Comparison of ENCODE assay signal across 10 mouse cellular contexts in the genomic region with DNA sequence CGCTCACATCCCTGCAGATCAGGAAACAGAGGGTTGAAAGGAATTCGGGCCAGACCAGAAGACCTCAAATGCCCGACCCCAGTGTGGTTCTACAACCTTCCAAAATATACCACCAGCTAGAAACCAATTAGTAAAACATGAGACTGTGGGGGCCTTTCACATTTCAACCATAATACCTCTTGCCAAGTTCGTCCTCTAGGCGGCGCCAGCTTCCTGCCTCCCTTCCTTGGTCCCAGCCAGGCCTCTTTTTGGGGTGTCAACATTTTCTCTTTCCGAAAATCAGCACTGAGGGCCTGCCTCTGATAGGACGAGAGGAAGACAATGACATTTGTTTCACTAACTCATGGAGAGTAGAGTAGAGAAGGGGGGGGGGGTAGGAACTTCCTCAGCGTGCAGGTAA. TPM values are rescaled to one million over a fixed set of nuclear protein-coding genes. Genes with fewer than 3 reads are reported as not detected.
DNase-seq lines count a peak whose midpoint lies in the region; ATAC-seq and TF ChIP-seq lines count a peak whose summit lies in the region.
"Had no signal": no experiment of that assay in that cellular context is flagged by ENCODE, and none has a peak within 500 bp of the region (broad histone marks: within the 10 kb centered on the region; RNA-seq: fewer than 3 reads in every experiment).

No protein-coding gene starts in this region.

- peak; percentile 20 for DNase-seq in adrenal gland, postnatal 10 days
- DNase-seq in adrenal gland, adult 18-20 months (ENCODE audit: low spot score in 2 of 2), result no peak
- no peak for DNase-seq in left cerebral cortex, adult 2 months (ENCODE audit: extremely low spot score in 1 of 2, low spot score in 2 of 2)
- DNase-seq in left cerebral cortex, postnatal 10 days (ENCODE audit: extremely low spot score in 1 of 2, low spot score in 2 of 2), result no peak
- peak; percentile 31 for DNase-seq in R1 (ENCODE audit: low read depth, low spot score)
- no peak for DNase-seq in cerebellum, postnatal 25 days
- DNase-seq in retina, postnatal 1 day, result no peak

- peak; percentile 68 for ATAC-seq in megakaryocyte progenitor cell, adult 5-6 weeks (replicated peaks; ENCODE audit: poor library complexity)

- intact Hi-C loops in left cerebral cortex, adult 2 months (cut with DNase I), result no loop called here
- intact Hi-C loops in left cerebral cortex, postnatal 10 days (cut with DNase I), result no loop called here

- TF ChIP-seq CTCF in left cerebral cortex, adult 2 months (IDR thresholded peaks at IDR 0.05), result peak; percentile 38; the same call in 1 of the 2 replicates

- no peak overlapping the region for H3K27ac ChIP-seq in left cerebral cortex, adult 2 months
- H3K27ac ChIP-seq: embryonic facial prominence, embryonic 12.5 days had no signal

- no peak overlapping the region for H3K4me3 ChIP-seq in left cerebral cortex, adult 2 months
- H3K4me3 ChIP-seq: embryonic facial prominence, embryonic 12.5 days; megakaryocyte, embryonic 14.5 days had no signal

RNA-seq across cellular contexts. Expression of gene Aff3, which starts 55.5 kb away (rescaled TPM):
- 1 to 10 TPM; 7.0 to 9.8 TPM for total RNA-seq in adrenal gland, postnatal 10 days (2021)
- total RNA-seq in adrenal gland, adult 18-20 months (2021), result 1 to 10 TPM; 2.2 to 2.8 TPM
- 100 to 1,000 TPM in 1 of 2 experiments, 10 to 100 TPM in 1; 98.8 to 108 TPM for total RNA-seq in left cerebral cortex, adult 2 months (2021)
- total RNA-seq in left cerebral cortex, postnatal 10 days (2021), result 100 to 1,000 TPM; 101 to 106 TPM
- 18.2 and 26.9 TPM in 2 replicates for total RNA-seq in megakaryocyte progenitor cell, adult 5-6 weeks (2015)
- total RNA-seq in megakaryocyte progenitor cell, adult 5-6 weeks (2017), result 11.8 and 34.6 TPM in 2 replicates

Comparison
In these comparisons a context has a peak if more than half of its experiments do, and no peak if none do; other contexts are left out.
1. DNase-seq: peak in adrenal gland, postnatal 10 days (single experiment) and R1 (single experiment); none in adrenal gland, adult 18-20 months (0 of 2), left cerebral cortex, adult 2 months (0 of 2), left cerebral cortex, postnatal 10 days (0 of 2), cerebellum, postnatal 25 days (0 of 2) and retina, postnatal 1 day (single experiment).